Mouse (Mus musculus): Measurements from ENCODE around the gene Prdm16. TPM values are rescaled to one million over a fixed set of nuclear protein-coding genes. Genes with fewer than 3 reads are reported as not detected.

Gene Prdm16
- polyA plus RNA-seq, 1 experiment from 2014 or later, result 22.1 TPM

- Histone ChIP-seq H3K4me1 (peaks cover 37% of the 10 kb centered on the region; the same call in 1 of the 2 replicates), H3K9ac (no peak overlapping the region), H3K4me2 (no peak overlapping the region), H3K9me3 (replicated peaks) (no peaks in the 10 kb centered on the region), H3K4me3 (replicated peaks) (no peak overlapping the region), H3K27ac (0 out of 2 replicates have a peak overlapping the region, but pooled peaks have one; percentile 37), H3K36me3 (no peaks in the 10 kb centered on the region), H3K27me3 (peaks cover 91% of the 10 kb centered on the region)
- peak; percentile 15; the same call in 1 of the 2 replicates for ATAC-seq (replicated peaks; ENCODE audit: low FRiP score)
- 24% methylated on average over 3 of the region's 3 CpGs for WGBS
Observed at GRCm38 (mm10) chr4:154449343-154449742, 187.3 kb downstream of the Prdm16 start.

GRCm38 (mm10) chr4:154445721-154446120, 191.0 kb downstream of the Prdm16 start:
- no peak overlapping the region for H3K4me2 ChIP-seq
- H3K9me3 ChIP-seq (replicated peaks), result no peaks in the 10 kb centered on the region
- no peak overlapping the region for H3K9ac ChIP-seq
- peaks cover 90% of the 10 kb centered on the region for H3K27me3 ChIP-seq
- peaks cover 55% of the 10 kb centered on the region for H3K4me1 ChIP-seq
- ATAC-seq (replicated peaks; ENCODE audit: low FRiP score), result no peak
- H3K36me3 ChIP-seq, result no peaks in the 10 kb centered on the region
- no peak overlapping the region for H3K27ac ChIP-seq
- H3K4me3 ChIP-seq (replicated peaks), result no peak overlapping the region
- 51% methylated on average over 9 of the region's 9 CpGs for WGBS

DNA sequence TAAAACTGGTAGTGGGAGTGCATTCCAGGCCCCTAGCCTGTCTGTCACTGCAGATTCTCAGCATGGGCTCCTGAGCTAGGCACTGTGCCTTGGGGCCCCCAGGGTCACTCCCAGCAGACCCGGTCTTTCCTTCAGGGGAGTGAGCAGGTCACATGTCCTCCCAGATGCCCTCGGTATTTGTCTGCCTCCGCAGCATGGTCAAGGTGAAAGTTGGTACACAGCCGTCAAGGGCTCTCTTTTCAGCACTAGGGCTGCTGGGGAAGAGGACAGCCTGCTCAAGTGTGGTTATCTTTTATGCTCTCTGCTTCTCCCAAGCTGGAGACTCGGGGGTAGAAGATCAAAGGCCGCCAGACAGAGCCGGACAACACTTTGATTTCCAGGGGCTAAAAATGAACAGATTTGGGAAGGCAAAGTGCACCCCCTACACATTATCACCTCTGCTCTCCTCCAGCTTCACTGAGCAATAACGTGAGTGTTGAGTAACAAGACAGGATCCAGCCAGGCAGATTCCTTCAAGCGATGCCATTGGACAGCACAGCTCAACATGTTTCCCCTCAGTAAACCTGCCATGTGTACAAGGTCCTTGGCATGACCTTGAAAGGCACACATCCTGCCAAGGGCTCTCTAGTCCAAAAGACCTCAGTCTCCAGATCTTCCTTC, 193.9 kb downstream of the Prdm16 start:
- Histone ChIP-seq H3K36me3 (no peaks in the 10 kb centered on the region), H3K27ac (no peak overlapping the region), H3K4me2 (no peak overlapping the region), H3K9ac (no peak overlapping the region), H3K4me3 (replicated peaks) (no peak overlapping the region), H3K27me3 (peaks cover 87% of the 10 kb centered on the region), H3K4me1 (peaks cover 56% of the 10 kb centered on the region), H3K9me3 (replicated peaks) (no peaks in the 10 kb centered on the region)
- 26% methylated on average over 9 of the region's 9 CpGs for WGBS
- no peak for ATAC-seq (replicated peaks; ENCODE audit: low FRiP score)

GRCm38 (mm10) chr4:154439455-154440052, 197.1 kb downstream of the Prdm16 start:
- peak; percentile 44; the same call in 1 of the 2 replicates for ATAC-seq (replicated peaks; ENCODE audit: low FRiP score)
- Histone ChIP-seq H3K9me3 (replicated peaks) (no peaks in the 10 kb centered on the region), H3K27ac (no peak overlapping the region), H3K4me3 (replicated peaks) (no peak overlapping the region), H3K9ac (no peak overlapping the region), H3K36me3 (no peaks in the 10 kb centered on the region), H3K4me1 (peaks cover 37% of the 10 kb centered on the region), H3K4me2 (no peak overlapping the region), H3K27me3 (peaks cover 65% of the 10 kb centered on the region)
- 57% methylated on average over 14 of the region's 14 CpGs for WGBS

GRCm38 (mm10) chr4:154438610-154439009, 198.1 kb downstream of the Prdm16 start:
- H3K4me3 ChIP-seq (replicated peaks), result no peak overlapping the region
- H3K4me1 ChIP-seq, result peaks cover 33% of the 10 kb centered on the region
- H3K27ac ChIP-seq, result no peak overlapping the region
- no peaks in the 10 kb centered on the region for H3K9me3 ChIP-seq (replicated peaks)
- H3K4me2 ChIP-seq, result no peak overlapping the region
- H3K9ac ChIP-seq, result no peak overlapping the region
- H3K36me3 ChIP-seq, result no peaks in the 10 kb centered on the region
- H3K27me3 ChIP-seq, result peaks cover 57% of the 10 kb centered on the region
- ATAC-seq (replicated peaks; ENCODE audit: low FRiP score), result no peak
- WGBS, result 62% methylated on average over 15 of the region's 15 CpGs

GRCm38 (mm10) chr4:154429770-154430169, 206.9 kb downstream of the Prdm16 start:
- no peak overlapping the region for H3K9ac ChIP-seq
- WGBS, result 49% methylated on average over 2 of the region's 2 CpGs

GRCm38 (mm10) chr4:154426901-154427300, 209.8 kb downstream of the Prdm16 start:
- Histone ChIP-seq H3K27ac (no peak overlapping the region), H3K9ac (no peak overlapping the region), H3K4me1 (peaks cover 26% of the 10 kb centered on the region), H3K9me3 (replicated peaks) (no peaks in the 10 kb centered on the region), H3K4me3 (replicated peaks) (no peak overlapping the region), H3K27me3 (peaks cover 77% of the 10 kb centered on the region), H3K4me2 (no peak overlapping the region), H3K36me3 (no peaks in the 10 kb centered on the region)
- no peak for ATAC-seq (replicated peaks; ENCODE audit: low FRiP score)
- WGBS, result 80% methylated on average over 7 of the region's 7 CpGs

More at GRCm38 (mm10) chr4:154429770-154430169, 206.9 kb downstream of the Prdm16 start:
- Histone ChIP-seq H3K4me2 (no peak overlapping the region), H3K4me3 (replicated peaks) (no peak overlapping the region), H3K36me3 (no peaks in the 10 kb centered on the region), H3K27ac (no peak overlapping the region), H3K4me1 (peaks cover 9% of the 10 kb centered on the region; the same call in 1 of the 2 replicates), H3K27me3 (peaks cover 69% of the 10 kb centered on the region), H3K9me3 (replicated peaks) (no peaks in the 10 kb centered on the region)
- ATAC-seq (replicated peaks; ENCODE audit: low FRiP score), result no peak

DNA sequence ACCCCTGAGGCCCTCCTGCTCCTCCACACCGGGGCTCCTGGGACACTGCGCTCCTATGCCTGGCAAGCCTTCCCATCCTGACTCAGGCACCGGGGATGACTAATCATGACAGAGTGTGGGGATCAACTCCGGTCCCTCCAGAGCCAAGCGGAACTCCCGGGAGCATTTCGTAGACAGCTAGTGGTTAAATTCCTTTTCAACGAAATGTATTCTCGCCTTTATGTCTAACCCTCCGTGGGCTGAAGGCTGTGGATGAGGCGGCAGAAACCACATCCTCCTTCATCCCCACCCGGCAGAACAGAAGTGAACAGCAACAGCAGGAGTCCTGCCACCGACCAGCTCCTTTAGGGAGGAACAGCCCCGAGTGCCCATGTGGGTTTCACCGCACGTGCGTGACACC, 211.4 kb downstream of the Prdm16 start:
- no peak overlapping the region for H3K4me3 ChIP-seq (replicated peaks)

DNA sequence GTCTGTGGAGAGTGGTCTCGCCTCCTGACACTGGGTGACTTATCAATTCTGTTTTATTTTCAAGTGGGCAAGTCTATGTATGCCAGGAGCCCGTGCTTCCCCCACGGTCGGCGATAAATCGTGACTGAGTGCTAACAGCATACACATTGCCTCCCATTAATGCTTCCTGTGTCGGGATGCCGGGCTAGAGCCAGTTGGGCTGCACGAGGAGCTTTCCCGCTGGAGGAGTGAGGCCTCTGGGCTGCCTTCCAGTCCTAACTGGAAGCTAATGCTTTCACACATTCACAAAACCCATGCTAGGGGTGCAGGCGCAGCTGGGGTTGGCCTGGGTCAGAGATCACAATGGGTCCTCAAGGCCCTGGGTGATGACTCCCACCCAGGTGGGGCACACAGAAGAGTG, 212.0 kb downstream of the Prdm16 start:
- no peak for ATAC-seq (replicated peaks; ENCODE audit: low FRiP score)
- peaks cover 26% of the 10 kb centered on the region for H3K4me1 ChIP-seq
- 24% methylated on average over 11 of the region's 11 CpGs for WGBS

More for the DNA sequence above, 211.4 kb downstream of the Prdm16 start:
- no peaks in the 10 kb centered on the region for H3K9me3 ChIP-seq (replicated peaks)
- no peak overlapping the region for H3K4me2 ChIP-seq
- no peak overlapping the region for H3K9ac ChIP-seq
- 58% methylated on average over 17 of the region's 17 CpGs for WGBS
- no peak for ATAC-seq (replicated peaks; ENCODE audit: low FRiP score)
- H3K4me1 ChIP-seq, result peaks cover 26% of the 10 kb centered on the region
- H3K27me3 ChIP-seq, result peaks cover 85% of the 10 kb centered on the region
- no peaks in the 10 kb centered on the region for H3K36me3 ChIP-seq
- H3K27ac ChIP-seq, result no peak overlapping the region

GRCm38 (mm10) chr4:154422431-154422913, 214.2 kb downstream of the Prdm16 start:
- Histone ChIP-seq H3K4me1 (peaks cover 26% of the 10 kb centered on the region), H3K9ac (no peak overlapping the region), H3K4me2 (no peak overlapping the region), H3K9me3 (replicated peaks) (no peaks in the 10 kb centered on the region), H3K4me3 (replicated peaks) (no peak overlapping the region), H3K36me3 (no peaks in the 10 kb centered on the region), H3K27me3 (peaks cover 76% of the 10 kb centered on the region), H3K27ac (no peak overlapping the region)
- whole genome bisulfite sequencing, result 10% methylated on average over 10 of the region's 10 CpGs
- no peak for ATAC-seq (replicated peaks; ENCODE audit: low FRiP score)

More for the DNA sequence above, 212.0 kb downstream of the Prdm16 start:
- H3K4me2 ChIP-seq, result no peak overlapping the region
- H3K36me3 ChIP-seq, result no peaks in the 10 kb centered on the region
- H3K4me3 ChIP-seq (replicated peaks), result no peak overlapping the region
- H3K9ac ChIP-seq, result no peak overlapping the region
- H3K27ac ChIP-seq, result no peak overlapping the region
- H3K9me3 ChIP-seq (replicated peaks), result no peaks in the 10 kb centered on the region
- peaks cover 83% of the 10 kb centered on the region for H3K27me3 ChIP-seq

DNA sequence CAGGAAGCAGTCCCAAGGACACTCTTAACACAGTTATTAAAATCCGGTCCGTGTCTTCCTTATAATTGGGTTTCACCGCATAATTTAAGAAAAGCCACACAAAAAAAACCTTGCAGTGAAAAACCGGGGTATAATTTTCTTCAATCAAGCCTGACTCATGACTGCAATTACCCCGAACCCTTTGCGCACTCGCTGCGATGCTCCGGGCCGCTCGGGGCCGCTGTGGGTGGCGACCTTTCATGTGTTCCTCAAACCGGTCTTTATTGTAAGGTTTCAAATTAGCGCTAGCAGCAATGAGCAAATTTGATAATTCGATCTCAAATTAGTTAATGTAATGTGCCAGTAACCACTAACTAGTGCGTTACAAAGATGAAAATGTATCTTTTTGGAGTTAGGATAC, 215.9 kb downstream of the Prdm16 start:
- H3K9ac ChIP-seq, result no peak overlapping the region
- H3K4me3 ChIP-seq (replicated peaks), result no peak overlapping the region
- H3K27me3 ChIP-seq, result peaks cover 67% of the 10 kb centered on the region
- peaks cover 28% of the 10 kb centered on the region for H3K4me1 ChIP-seq
- no peaks in the 10 kb centered on the region for H3K9me3 ChIP-seq (replicated peaks)
- H3K4me2 ChIP-seq, result no peak overlapping the region
- ATAC-seq (replicated peaks; ENCODE audit: low FRiP score), result no peak
- H3K36me3 ChIP-seq, result no peaks in the 10 kb centered on the region
- 82% methylated on average over 17 of the region's 17 CpGs for WGBS
- no peak overlapping the region for H3K27ac ChIP-seq

GRCm38 (mm10) chr4:154419766-154420165, 216.9 kb downstream of the Prdm16 start:
- no peaks in the 10 kb centered on the region for H3K9me3 ChIP-seq (replicated peaks)
- no peak overlapping the region for H3K4me2 ChIP-seq
- no peaks in the 10 kb centered on the region for H3K36me3 ChIP-seq
- no peak for ATAC-seq (replicated peaks; ENCODE audit: low FRiP score)
- no peak overlapping the region for H3K27ac ChIP-seq
- no peak overlapping the region for H3K4me3 ChIP-seq (replicated peaks)
- peaks cover 67% of the 10 kb centered on the region for H3K27me3 ChIP-seq
- H3K4me1 ChIP-seq, result peaks cover 22% of the 10 kb centered on the region
- 79% methylated on average over 4 of the region's 4 CpGs for WGBS
- no peak overlapping the region for H3K9ac ChIP-seq

Data from kidney, embryonic 15.5 days (tissue).